Mouse (Mus musculus) neural tube, embryonic 11.5 days (tissue): ENCODE results near the gene Mccc1. TPM values are rescaled to one million over a fixed set of nuclear protein-coding genes. Genes with fewer than 3 reads are reported as not detected.

Experiments used
- ATAC-seq: fragments of 200-750 bp; cut with Nextera tagmentation; 2 replicates; pipeline ENCODE4 v1.8.0; 2017; ENCODE audit warnings: moderate number of reproducible peaks, mild to moderate bottlenecking, moderate TSS enrichment, moderate library complexity; ENCODE audit not compliant: insufficient read depth, low FRiP score, low TSS enrichment
- DNase-seq: peaks from one replicate; pipeline ENCODE4 v3.0.0-alpha.2; 2015; ENCODE audit warnings: low spot score
- H3K27ac ChIP-seq: fragments of 300-500 bp; sonication (generic); 2 replicates; pipeline ENCODE4 v1.5.1; 2014; ENCODE audit warnings: low read depth, mild to moderate bottlenecking, low read length
- H3K27me3 ChIP-seq: fragments of 300-500 bp; sonication (generic); 2 replicates; pipeline ENCODE4 v1.6.1; 2014; ENCODE audit warnings: mild to moderate bottlenecking, low read length, mixed read lengths; ENCODE audit not compliant: control insufficient read depth, insufficient read depth
- H3K36me3 ChIP-seq: fragments of 300-500 bp; sonication (generic); 2 replicates; pipeline ENCODE4 v1.6.1; 2014; ENCODE audit warnings: mild to moderate bottlenecking, low read length, moderate library complexity, mixed read lengths; ENCODE audit not compliant: control insufficient read depth, insufficient read depth
- H3K4me1 ChIP-seq: fragments of 300-500 bp; sonication (generic); 2 replicates; pipeline ENCODE4 v1.6.1; 2014; ENCODE audit warnings: low read length, mixed read lengths; ENCODE audit not compliant: control insufficient read depth, insufficient read depth
- H3K4me2 ChIP-seq: fragments of 300-500 bp; sonication (generic); 2 replicates; pipeline ENCODE4 v1.6.1; 2014; ENCODE audit warnings: low read depth, mild to moderate bottlenecking, moderate library complexity
- H3K4me3 ChIP-seq: fragments of 300-500 bp; sonication (generic); 2 replicates; pipeline ENCODE4 v1.5.1; 2014; ENCODE audit warnings: low read depth, low read length
- H3K9ac ChIP-seq: fragments of 300-500 bp; sonication (generic); 2 replicates; pipeline ENCODE4 v1.6.1; 2014; ENCODE audit warnings: mild to moderate bottlenecking, low read length
- H3K9me3 ChIP-seq: fragments of 300-500 bp; sonication (generic); 2 replicates; pipeline ENCODE4 v1.6.1; 2016; ENCODE audit warnings: low read length; ENCODE audit not compliant: control insufficient read depth
- WGBS: fragments of 180-500 bp; shearing (Covaris S2); extraction: QIAGEN DNeasy Blood & Tissue Kit; methylation state at CpG from one replicate; pipeline ENCODE4 v1.1.7; 2014; 5-methylcytosine and 5-hydroxymethylcytosine counted together
- polyA plus RNA-seq: library from polyadenylated mRNA; unstranded; fragments of >200 nt; fragmentation: Nextera tagmentation; extraction: Ambion mirVana; gene quantifications from 2 replicates; pipeline ENCODE4 v1.2.1, GENCODE M21; 2014

Gene Mccc1
- polyA plus RNA-seq, 1 experiment from 2014 or later, result 37.1 TPM

DNA sequence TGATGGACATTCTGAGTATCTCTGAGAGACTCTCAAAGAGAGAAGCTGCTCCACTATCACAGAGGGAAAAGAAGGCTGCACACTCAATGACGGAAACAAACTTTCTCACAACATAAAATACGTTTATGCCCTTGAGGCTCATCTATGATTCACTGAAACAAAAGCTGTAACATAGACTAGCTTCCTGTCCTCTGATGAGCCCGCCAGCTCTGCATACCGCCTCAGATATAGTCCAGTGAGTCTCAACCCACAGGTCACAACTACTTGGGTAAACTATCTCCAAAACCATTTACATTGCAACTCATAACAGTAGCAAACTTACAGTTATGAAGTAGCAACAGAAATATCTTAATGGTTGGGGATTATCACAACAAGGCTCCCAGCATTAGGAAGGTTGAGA lies 78.0 kb downstream of the Mccc1 start:
- Histone ChIP-seq H3K36me3 (no peaks in the 10 kb centered on the region; the same call in 1 of the 2 replicates), H3K4me1 (no peaks in the 10 kb centered on the region), H3K4me3 (no peak overlapping the region), H3K27me3 (no peaks in the 10 kb centered on the region), H3K27ac (no peak overlapping the region), H3K4me2 (no peak overlapping the region), H3K9ac (no peak overlapping the region), H3K9me3 (no peaks in the 10 kb centered on the region)
- no peak for DNase-seq
- no peak for ATAC-seq
- 87% methylated on average over 4 of the region's 4 CpGs for whole genome bisulfite sequencing

DNA sequence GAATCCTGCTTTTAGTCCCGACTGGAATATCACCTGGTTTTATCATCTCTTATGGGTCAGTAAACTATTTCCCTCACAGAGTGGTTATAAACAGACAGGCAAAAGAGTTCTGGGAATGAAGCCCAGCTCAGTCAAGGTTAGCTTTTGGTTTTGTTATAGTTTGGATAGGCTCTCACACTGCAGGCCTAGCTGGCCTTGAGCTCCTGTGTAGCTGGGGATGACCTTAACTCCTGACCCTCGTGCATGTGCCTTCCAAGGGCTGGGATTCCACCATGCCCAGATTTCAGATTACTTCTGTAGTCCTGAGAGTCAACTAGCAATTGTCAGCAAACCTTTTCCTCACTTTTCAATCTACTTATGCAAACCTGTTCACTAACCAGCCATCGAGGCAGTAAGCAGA lies 82.2 kb downstream of the Mccc1 start:
- no peaks in the 10 kb centered on the region for H3K27me3 ChIP-seq
- WGBS, result 83% methylated on average over 3 of the region's 3 CpGs
- no peaks in the 10 kb centered on the region for H3K4me1 ChIP-seq
- no peak for ATAC-seq
- no peak for DNase-seq
- no peak overlapping the region for H3K4me2 ChIP-seq
- no peak overlapping the region for H3K4me3 ChIP-seq
- H3K9me3 ChIP-seq, result no peaks in the 10 kb centered on the region
- no peak overlapping the region for H3K27ac ChIP-seq
- no peak overlapping the region for H3K9ac ChIP-seq
- no peaks in the 10 kb centered on the region; the same call in 1 of the 2 replicates for H3K36me3 ChIP-seq

Other genes with a start within 250 kb of the Mccc1 start
- 34.4 and 36.9 TPM in 2 replicates for gene Atp11b, start 246.6 kb downstream of the Mccc1 start, polyA plus RNA-seq
- 87.7 and 92.3 TPM in 2 replicates for gene Dcun1d1, start 63.2 kb downstream of the Mccc1 start, polyA plus RNA-seq
- gene Ccdc144b, start 52.9 kb upstream of the Mccc1 start, polyA plus RNA-seq, result not detected in 2 replicates
- gene Acad9, start 65.3 kb upstream of the Mccc1 start, polyA plus RNA-seq, result 89.1 and 89.4 TPM in 2 replicates
- gene D3Ertd254e, start 150.3 kb upstream of the Mccc1 start, polyA plus RNA-seq, result 11.5 and 12.1 TPM in 2 replicates
- gene Qrfpr, start 221.6 kb upstream of the Mccc1 start, polyA plus RNA-seq, result not detected in 2 replicates